Mouse (Mus musculus) thymus, adult 2 months (tissue): ENCODE measurements around the gene Tmem234.

ENCODE experiments used
- CTCF ChIP-seq: fragments of 200-500 bp; IDR thresholded peaks from 2 replicates; pipeline ENCODE4 v1.5.1; 2012; ENCODE audit warnings: mild to moderate bottlenecking, control low read depth, low read length, moderate library complexity, borderline replicate concordance; ENCODE audit not compliant: control insufficient read depth, poor library complexity, insufficient read depth; ENCODE audit errors: extremely low read depth
- POLR2A ChIP-seq: fragments of 200-500 bp; IDR thresholded peaks from 2 replicates; pipeline ENCODE4 v1.6.1; 2012; ENCODE audit warnings: mild to moderate bottlenecking, low read length, control low read depth, moderate library complexity; ENCODE audit not compliant: control insufficient read depth, poor library complexity, insufficient read depth; ENCODE audit errors: extremely low read depth

- no peak for TF ChIP-seq CTCF
- no peak for TF ChIP-seq POLR2A
Measured at GRCm38 (mm10) chr4:129620419-129621282, 20.2 kb downstream of the Tmem234 start.
